Mouse (Mus musculus): Measurements from ENCODE around the gene Cd81. TPM values are rescaled to one million over a fixed set of nuclear protein-coding genes. Genes with fewer than 3 reads are reported as not detected.

Cd81 gene
- 445 TPM for polyA plus RNA-seq (2014; fragmentation: Illumina TruSeq; extraction: RNeasy Lipid Tissue Mini Kit (QIAGEN cat#74804); ENCODE audit: low read depth, low replicate concordance)

DNA sequence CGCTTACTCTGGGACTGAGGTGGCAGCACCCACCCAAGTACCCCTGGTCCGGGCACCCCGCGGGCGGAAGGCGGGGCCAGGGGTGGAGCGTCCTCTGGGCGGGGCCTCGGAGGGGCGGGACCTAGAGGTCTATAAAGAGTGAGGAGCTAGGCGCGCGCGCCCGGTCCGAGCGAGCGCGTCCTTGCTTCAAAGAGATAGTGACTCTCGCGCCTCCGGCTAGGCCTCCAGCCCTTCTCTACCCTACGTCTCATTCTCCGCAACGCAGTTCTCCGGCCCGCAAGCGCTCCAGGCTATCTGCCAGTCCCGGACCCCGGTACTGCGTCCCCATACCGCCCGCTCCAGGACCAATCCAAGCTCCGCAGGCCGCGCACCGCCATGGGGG is at the start of gene Cd81:
TSS of gene Cd81 (plus strand) at position 114 of the 382 bp plus-strand sequence.

GRCm38 (mm10) chr7:143004727-143005343 is 47.7 kb upstream of the Cd81 start, which contains the start of gene Tspan32:
TSS of gene Tspan32 (plus strand) at chr7:143005046.

GRCm38 (mm10) chr7:143068882-143069591 is 16.5 kb downstream of the Cd81 start, which contains the start of gene Tssc4:
TSS of gene Tssc4 (plus strand) at chr7:143069249.

GRCm38 (mm10) chr7:143094592-143095553 is 42.3 kb downstream of the Cd81 start, which contains the start of gene Trpm5:
TSS of gene Trpm5 (minus strand) at chr7:143094642.

GRCm38 (mm10) chr7:143106062-143106461 is 53.5 kb downstream of the Cd81 start, which contains the start of gene Kcnq1:
TSS of gene Kcnq1 (plus strand) at chr7:143106362.

Other genes starting within 250 kb of the Cd81 start
- 0.50 TPM for gene Th, start 121.6 kb upstream of the Cd81 start, polyA plus RNA-seq (2014; fragmentation: Illumina TruSeq; extraction: RNeasy Lipid Tissue Mini Kit (QIAGEN cat#74804); ENCODE audit: low read depth, low replicate concordance)
- not detected for gene Ascl2, start 83.5 kb upstream of the Cd81 start, polyA plus RNA-seq (2014; fragmentation: Illumina TruSeq; extraction: RNeasy Lipid Tissue Mini Kit (QIAGEN cat#74804); ENCODE audit: low read depth, low replicate concordance)
- gene Tspan32, start 47.7 kb upstream of the Cd81 start, polyA plus RNA-seq (2014; fragmentation: Illumina TruSeq; extraction: RNeasy Lipid Tissue Mini Kit (QIAGEN cat#74804); ENCODE audit: low read depth, low replicate concordance): 0.99 TPM
- gene Tssc4, start 16.5 kb downstream of the Cd81 start, polyA plus RNA-seq (2014; fragmentation: Illumina TruSeq; extraction: RNeasy Lipid Tissue Mini Kit (QIAGEN cat#74804); ENCODE audit: low read depth, low replicate concordance): 19.1 TPM
- gene Trpm5, start 41.9 kb downstream of the Cd81 start, polyA plus RNA-seq (2014; fragmentation: Illumina TruSeq; extraction: RNeasy Lipid Tissue Mini Kit (QIAGEN cat#74804); ENCODE audit: low read depth, low replicate concordance): not detected
- gene Kcnq1, start 53.6 kb downstream of the Cd81 start, polyA plus RNA-seq (2014; fragmentation: Illumina TruSeq; extraction: RNeasy Lipid Tissue Mini Kit (QIAGEN cat#74804); ENCODE audit: low read depth, low replicate concordance): 30.3 TPM

Measured in heart, adult 10 weeks (tissue).